Comparison of ENCODE assay signal across 16 mouse cellular contexts in the genomic region with DNA sequence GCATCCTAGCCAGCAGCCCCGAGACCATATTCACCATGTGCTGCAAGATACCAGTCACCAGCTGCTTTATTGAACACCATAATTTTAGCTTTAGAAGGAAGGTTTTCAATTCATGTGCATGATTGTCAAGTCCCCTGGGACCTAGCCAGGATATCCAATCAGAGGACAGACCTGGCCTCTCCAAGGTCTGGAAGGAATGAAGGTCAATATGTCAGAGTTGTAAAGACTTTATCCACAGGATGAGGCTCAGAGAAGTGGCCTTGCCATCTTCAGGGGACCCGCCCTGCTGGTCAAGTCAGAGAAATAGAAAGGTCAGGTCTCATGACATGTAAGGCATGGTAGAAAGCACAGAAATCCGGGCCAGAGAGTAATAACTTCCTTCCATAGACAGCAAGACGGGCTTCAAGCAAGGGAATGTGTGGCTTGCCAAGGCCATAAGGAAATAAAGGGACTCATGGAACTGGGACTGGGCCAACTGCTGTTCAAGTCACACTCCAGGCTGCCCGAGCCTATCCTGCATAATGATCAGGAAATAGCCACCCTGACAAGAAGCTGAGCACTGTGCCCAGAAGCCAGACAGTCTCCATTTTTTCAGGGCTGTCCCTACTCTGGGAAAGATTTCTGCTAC. TPM values are rescaled to one million over a fixed set of nuclear protein-coding genes. Genes with fewer than 3 reads are reported as not detected.
DNase-seq lines count a peak whose midpoint lies in the region; ATAC-seq and TF ChIP-seq lines count a peak whose summit lies in the region.
"Had no signal": no experiment of that assay in that cellular context is flagged by ENCODE, and none has a peak within 500 bp of the region (broad histone marks: within the 10 kb centered on the region; RNA-seq: fewer than 3 reads in every experiment).

No protein-coding gene starts in this region.

- WGBS in kidney, embryonic 16.5 days = 68% methylated on average over 5 of the region's 5 CpGs
- 43% methylated on average over 5 of the region's 5 CpGs for WGBS in cerebellum, adult 2 months

- no peak overlapping the region for H3K4me2 ChIP-seq in kidney, embryonic 16.5 days (replicated peaks; ENCODE audit: low read depth, low read length)
- H3K4me2 ChIP-seq: limb, embryonic 15.5 days had no signal

- no peak for TF ChIP-seq CTCF in cerebellum, adult 2 months (IDR thresholded peaks at IDR 0.05; ENCODE audit: borderline replicate concordance, insufficient read depth, low read depth, low read length)

- no peaks in the 10 kb centered on the region for H3K4me1 ChIP-seq in kidney, embryonic 16.5 days (ENCODE audit: insufficient read depth, low read length)
- H3K4me1 ChIP-seq in cerebellum, adult 2 months (ENCODE audit: control insufficient read depth, insufficient read depth, low read length) = peaks cover 27% of the 10 kb centered on the region
- H3K4me1 ChIP-seq: limb, embryonic 15.5 days had no signal

- no peak for ATAC-seq in kidney, embryonic 16.5 days (ENCODE audit: low FRiP score, low TSS enrichment)
- ATAC-seq: Patski had no signal

- peak; percentile 33 for DNase-seq in kidney, adult 18-20 months
- peak; percentile 15 for DNase-seq in urinary bladder, postnatal 14 days (ENCODE audit: low spot score)
- DNase-seq in urinary bladder, postnatal 10 days (ENCODE audit: low spot score) = no peak
- DNase-seq in kidney, adult 9 months = peak; percentile 58
- DNase-seq in cerebellum, adult 2 months = no peak
- DNase-seq in urinary bladder, postnatal 4 days (ENCODE audit: low spot score in 2 of 2) = no peak
- DNase-seq: cerebellum, adult 8-10 months; heart, postnatal 10 days; right cerebral cortex, postnatal 25 days; thymus, postnatal 25 days had no signal

- H3K4me3 ChIP-seq in kidney, embryonic 16.5 days (ENCODE audit: low read length) = no peak overlapping the region
- H3K4me3 ChIP-seq in cerebellum, adult 2 months (replicated peaks; ENCODE audit: insufficient read depth, low read depth, low read length) = no peak overlapping the region
- H3K4me3 ChIP-seq: left cerebral cortex, adult 2 months; limb, embryonic 15.5 days had no signal

- H3K9ac ChIP-seq in kidney, embryonic 16.5 days (replicated peaks; ENCODE audit: low read length) = no peak overlapping the region
- H3K9ac ChIP-seq: limb, embryonic 15.5 days had no signal

- TF ChIP-seq POLR2A in cerebellum, adult 2 months (IDR thresholded peaks at IDR 0.05; ENCODE audit: borderline replicate concordance, insufficient read depth, low read length) = no peak

- H3K27ac ChIP-seq in kidney, embryonic 16.5 days (ENCODE audit: low read length) = no peak overlapping the region
- no peak overlapping the region for H3K27ac ChIP-seq in cerebellum, adult 2 months (ENCODE audit: insufficient read depth, low read length)
- H3K27ac ChIP-seq: left cerebral cortex, adult 2 months; limb, embryonic 15.5 days; macrophage had no signal

- no peaks in the 10 kb centered on the region for H3K27me3 ChIP-seq in kidney, embryonic 16.5 days (ENCODE audit: insufficient read depth, low read length)
- H3K27me3 ChIP-seq in cerebellum, adult 2 months (ENCODE audit: control insufficient read depth, insufficient read depth, low read length) = no peaks in the 10 kb centered on the region
- H3K27me3 ChIP-seq: CH12.LX; limb, embryonic 15.5 days; Patski had no signal

- H3K9me3 ChIP-seq in kidney, embryonic 16.5 days (ENCODE audit: low read length) = no peaks in the 10 kb centered on the region
- H3K9me3 ChIP-seq: limb, embryonic 15.5 days had no signal

- H3K36me3 ChIP-seq in kidney, embryonic 16.5 days (ENCODE audit: insufficient read depth, low read length) = peaks cover 12% of the 10 kb centered on the region

RNA-seq across cellular contexts. Expression of a gene that starts 23.2 kb away (rescaled TPM):
- 11.7 and 13.3 TPM in 2 replicates for polyA plus RNA-seq in kidney, embryonic 16.5 days (2015; fragmentation: Nextera tagmentation; extraction: Ambion mirVana)
- 1.4 and 1.5 TPM in 2 replicates for polyA plus RNA-seq in cerebellum, adult 2 months (2012; rRNA removed)

Comparison
In these comparisons a context has a peak if more than half of its experiments do, and no peak if none do; other contexts are left out.
1. DNase-seq: peak in kidney, adult 18-20 months (single experiment), urinary bladder, postnatal 14 days (single experiment) and kidney, adult 9 months (single experiment); none in urinary bladder, postnatal 10 days (single experiment), cerebellum, adult 2 months (0 of 2) and urinary bladder, postnatal 4 days (0 of 2).